Mouse (Mus musculus): ENCODE data around the gene Edil3. TPM values are rescaled to one million over a fixed set of nuclear protein-coding genes. Genes with fewer than 3 reads are reported as not detected.

The Edil3 gene
- polyA plus RNA-seq, 1 experiment = 51.4 TPM

GRCm38 (mm10) chr13:89105889-89106288, 284.6 kb downstream of the Edil3 start:
- WGBS = 84% methylated on average over 1 of the region's 1 CpGs
- DNase-seq = no peak
- no peak for TF ChIP-seq CTCF (IDR thresholded peaks at IDR 0.05; ENCODE audit: borderline replicate concordance, insufficient read depth, low read depth, low read length)
- TF ChIP-seq POLR2A (IDR thresholded peaks at IDR 0.05; ENCODE audit: borderline replicate concordance, insufficient read depth, low read length) = no peak
- Histone ChIP-seq H3K27ac (ENCODE audit: insufficient read depth, low read length) (no peak overlapping the region), H3K4me3 (replicated peaks; ENCODE audit: insufficient read depth, low read depth, low read length) (no peak overlapping the region), H3K27me3 (ENCODE audit: control insufficient read depth, insufficient read depth, low read length) (no peaks in the 10 kb centered on the region), H3K4me1 (ENCODE audit: control insufficient read depth, insufficient read depth, low read length) (no peaks in the 10 kb centered on the region)

DNA sequence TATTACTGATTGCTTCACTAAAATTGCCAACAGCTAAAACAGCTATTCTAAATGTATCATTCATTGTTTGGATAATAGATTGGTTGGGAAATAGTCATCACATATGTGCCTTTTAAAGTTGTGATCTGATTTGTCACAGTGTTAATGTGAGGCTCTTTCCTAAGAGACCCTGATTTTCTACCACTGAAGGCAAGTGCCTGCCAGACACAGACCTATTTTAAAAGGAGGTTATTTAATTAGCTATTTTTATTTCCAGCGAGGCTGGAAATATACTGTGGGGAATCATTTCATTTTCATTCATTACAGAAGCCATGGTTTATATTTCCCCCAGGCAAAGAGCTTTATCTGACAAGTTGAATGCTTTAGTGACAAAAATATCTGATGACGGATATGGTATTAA, 296.3 kb downstream of the Edil3 start:
- H3K4me3 ChIP-seq (replicated peaks; ENCODE audit: insufficient read depth, low read depth, low read length) = no peak overlapping the region
- no peaks in the 10 kb centered on the region for H3K4me1 ChIP-seq (ENCODE audit: control insufficient read depth, insufficient read depth, low read length)
- TF ChIP-seq CTCF (IDR thresholded peaks at IDR 0.05; ENCODE audit: borderline replicate concordance, insufficient read depth, low read depth, low read length) = no peak
- TF ChIP-seq POLR2A (IDR thresholded peaks at IDR 0.05; ENCODE audit: borderline replicate concordance, insufficient read depth, low read length) = no peak
- no peak for DNase-seq
- no peaks in the 10 kb centered on the region for H3K27me3 ChIP-seq (ENCODE audit: control insufficient read depth, insufficient read depth, low read length)
- 63% methylated on average over 2 of the region's 2 CpGs for WGBS
- no peak overlapping the region for H3K27ac ChIP-seq (ENCODE audit: insufficient read depth, low read length)

- H3K4me1 ChIP-seq (ENCODE audit: control insufficient read depth, insufficient read depth, low read length) = no peaks in the 10 kb centered on the region
- DNase-seq = no peak
- H3K27me3 ChIP-seq (ENCODE audit: control insufficient read depth, insufficient read depth, low read length) = no peaks in the 10 kb centered on the region
- 57% methylated on average over 8 of the region's 8 CpGs for WGBS
- no peak overlapping the region for H3K27ac ChIP-seq (ENCODE audit: insufficient read depth, low read length)
- no peak overlapping the region for H3K4me3 ChIP-seq (replicated peaks; ENCODE audit: insufficient read depth, low read depth, low read length)
- TF ChIP-seq CTCF (IDR thresholded peaks at IDR 0.05; ENCODE audit: borderline replicate concordance, insufficient read depth, low read depth, low read length) (no peak), POLR2A (IDR thresholded peaks at IDR 0.05; ENCODE audit: borderline replicate concordance, insufficient read depth, low read length) (no peak)
These were observed 298.5 kb downstream of the Edil3 start for GRCm38 (mm10) chr13:89119809-89120208.

- Histone ChIP-seq H3K4me3 (replicated peaks; ENCODE audit: insufficient read depth, low read depth, low read length) (no peak overlapping the region), H3K4me1 (ENCODE audit: control insufficient read depth, insufficient read depth, low read length) (no peaks in the 10 kb centered on the region), H3K27ac (ENCODE audit: insufficient read depth, low read length) (no peak overlapping the region), H3K27me3 (ENCODE audit: control insufficient read depth, insufficient read depth, low read length) (no peaks in the 10 kb centered on the region)
- 39% methylated on average over 6 of the region's 6 CpGs for WGBS
- TF ChIP-seq POLR2A (IDR thresholded peaks at IDR 0.05; ENCODE audit: borderline replicate concordance, insufficient read depth, low read length) (no peak), CTCF (IDR thresholded peaks at IDR 0.05; ENCODE audit: borderline replicate concordance, insufficient read depth, low read depth, low read length) (no peak)
- DNase-seq = no peak
These were observed 301.4 kb downstream of the Edil3 start for GRCm38 (mm10) chr13:89122511-89123253.

DNA sequence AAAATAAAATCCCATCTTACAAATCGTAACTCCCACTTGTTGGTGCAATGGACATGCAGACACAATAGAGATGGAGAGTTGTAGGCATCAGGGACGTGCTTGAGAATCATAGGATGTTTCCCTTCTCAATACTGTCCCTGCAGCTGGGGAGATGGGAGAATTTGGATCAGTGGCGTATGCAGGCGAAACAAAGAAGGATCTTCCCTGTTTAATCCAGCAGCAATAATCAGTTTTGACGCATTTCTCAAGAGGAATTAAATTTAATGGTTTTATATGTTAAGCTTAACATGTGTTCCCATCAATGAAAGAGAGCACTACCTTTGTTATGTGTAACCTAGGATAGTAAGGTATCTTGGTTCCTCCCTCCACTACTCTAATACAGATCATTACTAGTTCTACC, 302.1 kb downstream of the Edil3 start:
- H3K27me3 ChIP-seq (ENCODE audit: control insufficient read depth, insufficient read depth, low read length) = no peaks in the 10 kb centered on the region
- H3K27ac ChIP-seq (ENCODE audit: insufficient read depth, low read length) = no peak overlapping the region
- no peaks in the 10 kb centered on the region for H3K4me1 ChIP-seq (ENCODE audit: control insufficient read depth, insufficient read depth, low read length)
- 75% methylated on average over 5 of the region's 5 CpGs for WGBS
- TF ChIP-seq POLR2A (IDR thresholded peaks at IDR 0.05; ENCODE audit: borderline replicate concordance, insufficient read depth, low read length) (no peak), CTCF (IDR thresholded peaks at IDR 0.05; ENCODE audit: borderline replicate concordance, insufficient read depth, low read depth, low read length) (no peak)
- H3K4me3 ChIP-seq (replicated peaks; ENCODE audit: insufficient read depth, low read depth, low read length) = no peak overlapping the region
- no peak for DNase-seq

- no peaks in the 10 kb centered on the region for H3K27me3 ChIP-seq (ENCODE audit: control insufficient read depth, insufficient read depth, low read length)
- H3K27ac ChIP-seq (ENCODE audit: insufficient read depth, low read length) = no peak overlapping the region
- no peak for DNase-seq
- no peaks in the 10 kb centered on the region for H3K4me1 ChIP-seq (ENCODE audit: control insufficient read depth, insufficient read depth, low read length)
- TF ChIP-seq CTCF (IDR thresholded peaks at IDR 0.05; ENCODE audit: borderline replicate concordance, insufficient read depth, low read depth, low read length) (no peak), POLR2A (IDR thresholded peaks at IDR 0.05; ENCODE audit: borderline replicate concordance, insufficient read depth, low read length) (no peak)
- WGBS = 62% methylated on average over 4 of the region's 4 CpGs
- no peak overlapping the region for H3K4me3 ChIP-seq (replicated peaks; ENCODE audit: insufficient read depth, low read depth, low read length)
These were observed 324.8 kb downstream of the Edil3 start for GRCm38 (mm10) chr13:89146056-89146547.

DNA sequence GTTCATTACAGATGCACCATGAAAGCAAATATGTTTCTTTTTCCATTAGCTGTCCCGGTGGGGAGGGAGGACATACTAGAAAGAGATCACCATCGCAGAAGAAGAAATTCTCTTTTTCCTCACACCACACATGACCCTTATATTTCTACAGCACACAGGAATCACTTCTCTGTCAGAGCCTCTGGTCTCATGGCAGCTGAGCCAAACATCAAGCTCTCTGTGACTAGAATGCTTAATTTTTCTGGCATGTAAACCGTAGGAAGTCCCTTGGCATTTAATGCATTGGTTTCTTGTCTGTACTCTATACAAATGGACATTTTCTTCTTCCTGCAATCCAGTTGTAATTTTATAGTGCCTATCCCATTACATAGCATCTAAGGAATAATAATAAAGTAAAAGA, 330.6 kb downstream of the Edil3 start:
- no peak for DNase-seq
- Histone ChIP-seq H3K4me1 (ENCODE audit: control insufficient read depth, insufficient read depth, low read length) (no peaks in the 10 kb centered on the region), H3K27ac (ENCODE audit: insufficient read depth, low read length) (no peak overlapping the region), H3K27me3 (ENCODE audit: control insufficient read depth, insufficient read depth, low read length) (no peaks in the 10 kb centered on the region), H3K4me3 (replicated peaks; ENCODE audit: insufficient read depth, low read depth, low read length) (no peak overlapping the region)
- TF ChIP-seq CTCF (IDR thresholded peaks at IDR 0.05; ENCODE audit: borderline replicate concordance, insufficient read depth, low read depth, low read length) = no peak
- WGBS = 51% methylated on average over 3 of the region's 3 CpGs

DNA sequence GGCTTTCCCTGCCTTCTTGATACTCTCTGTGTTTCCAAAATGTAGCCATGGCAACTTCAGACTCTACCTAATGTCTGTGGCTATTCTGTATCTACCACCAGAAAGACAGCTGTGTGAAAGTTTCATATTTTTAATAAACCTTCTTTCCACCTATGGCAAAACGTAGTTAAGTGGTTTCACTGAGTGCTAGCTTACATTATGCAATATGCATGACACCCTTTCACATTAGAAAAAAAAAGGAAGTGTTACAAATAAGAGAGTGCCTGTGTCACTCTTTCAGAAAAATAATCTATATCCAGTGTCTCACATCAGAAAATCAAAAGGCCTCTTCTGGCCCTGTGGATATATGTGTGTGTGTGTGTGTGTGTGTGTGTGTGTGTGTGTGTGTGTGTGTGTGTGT, 346.7 kb downstream of the Edil3 start:
- no peak for TF ChIP-seq CTCF (IDR thresholded peaks at IDR 0.05; ENCODE audit: borderline replicate concordance, insufficient read depth, low read depth, low read length)
- DNase-seq = no peak
- no peaks in the 10 kb centered on the region for H3K27me3 ChIP-seq (ENCODE audit: control insufficient read depth, insufficient read depth, low read length)
- H3K27ac ChIP-seq (ENCODE audit: insufficient read depth, low read length) = no peak overlapping the region
- 85% methylated on average over 1 of the region's 1 CpGs for WGBS
- no peak overlapping the region for H3K4me3 ChIP-seq (replicated peaks; ENCODE audit: insufficient read depth, low read depth, low read length)
- no peaks in the 10 kb centered on the region for H3K4me1 ChIP-seq (ENCODE audit: control insufficient read depth, insufficient read depth, low read length)

Data from cerebellum, adult 2 months (tissue).